Mouse (Mus musculus) hindlimb bud, embryonic 11.5 days (tissue): ENCODE data around the gene Col1a1.

Experiments used
- DNase-seq: peaks from one replicate; pipeline ENCODE4 v3.0.0-alpha.2; 2012; ENCODE audit warnings: low read depth, low spot score; ENCODE audit errors: extremely low spot score

Gene Col1a1

GRCm38 (mm10) chr11:94994947-94995772 is 59.1 kb downstream of the Col1a1 start:
- no peak for DNase-seq

GRCm38 (mm10) chr11:94996101-94996500 is 60.1 kb downstream of the Col1a1 start:
- DNase-seq, result no peak

GRCm38 (mm10) chr11:94996984-94997383 is 61.0 kb downstream of the Col1a1 start:
- DNase-seq, result no peak

GRCm38 (mm10) chr11:94997596-94997995 is 61.6 kb downstream of the Col1a1 start:
- DNase-seq, result no peak

- no peak for DNase-seq
Measured at GRCm38 (mm10) chr11:94998041-94998531, 62.1 kb downstream of the Col1a1 start.

- DNase-seq, result no peak
Measured at GRCm38 (mm10) chr11:95000128-95000527, 64.1 kb downstream of the Col1a1 start.

GRCm38 (mm10) chr11:95000548-95000947 is 64.5 kb downstream of the Col1a1 start:
- no peak for DNase-seq

GRCm38 (mm10) chr11:95001058-95001457 is 65.0 kb downstream of the Col1a1 start:
- no peak for DNase-seq

- no peak for DNase-seq
Measured at GRCm38 (mm10) chr11:95001584-95002347, 65.7 kb downstream of the Col1a1 start.
